Mouse (Mus musculus) neural tube, embryonic 11.5 days (tissue): ENCODE data around the gene Ep400. TPM values are rescaled to one million over a fixed set of nuclear protein-coding genes. Genes with fewer than 3 reads are reported as not detected.

Experiments used
- ATAC-seq: fragments of 200-750 bp; cut with Nextera tagmentation; 2 replicates; pipeline ENCODE4 v1.8.0; 2017; ENCODE audit warnings: moderate number of reproducible peaks, mild to moderate bottlenecking, moderate TSS enrichment, moderate library complexity; ENCODE audit not compliant: insufficient read depth, low FRiP score, low TSS enrichment
- DNase-seq: peaks from one replicate; pipeline ENCODE4 v3.0.0-alpha.2; 2015; ENCODE audit warnings: low spot score
- H3K27ac ChIP-seq: fragments of 300-500 bp; sonication (generic); 2 replicates; pipeline ENCODE4 v1.5.1; 2014; ENCODE audit warnings: low read depth, mild to moderate bottlenecking, low read length
- H3K27me3 ChIP-seq: fragments of 300-500 bp; sonication (generic); 2 replicates; pipeline ENCODE4 v1.6.1; 2014; ENCODE audit warnings: mild to moderate bottlenecking, low read length, mixed read lengths; ENCODE audit not compliant: control insufficient read depth, insufficient read depth
- H3K36me3 ChIP-seq: fragments of 300-500 bp; sonication (generic); 2 replicates; pipeline ENCODE4 v1.6.1; 2014; ENCODE audit warnings: mild to moderate bottlenecking, low read length, moderate library complexity, mixed read lengths; ENCODE audit not compliant: control insufficient read depth, insufficient read depth
- H3K4me1 ChIP-seq: fragments of 300-500 bp; sonication (generic); 2 replicates; pipeline ENCODE4 v1.6.1; 2014; ENCODE audit warnings: low read length, mixed read lengths; ENCODE audit not compliant: control insufficient read depth, insufficient read depth
- H3K4me2 ChIP-seq: fragments of 300-500 bp; sonication (generic); 2 replicates; pipeline ENCODE4 v1.6.1; 2014; ENCODE audit warnings: low read depth, mild to moderate bottlenecking, moderate library complexity
- H3K4me3 ChIP-seq: fragments of 300-500 bp; sonication (generic); 2 replicates; pipeline ENCODE4 v1.5.1; 2014; ENCODE audit warnings: low read depth, low read length
- H3K9ac ChIP-seq: fragments of 300-500 bp; sonication (generic); 2 replicates; pipeline ENCODE4 v1.6.1; 2014; ENCODE audit warnings: mild to moderate bottlenecking, low read length
- H3K9me3 ChIP-seq: fragments of 300-500 bp; sonication (generic); 2 replicates; pipeline ENCODE4 v1.6.1; 2016; ENCODE audit warnings: low read length; ENCODE audit not compliant: control insufficient read depth
- WGBS: fragments of 180-500 bp; shearing (Covaris S2); extraction: QIAGEN DNeasy Blood & Tissue Kit; methylation state at CpG from one replicate; pipeline ENCODE4 v1.1.7; 2014; 5-methylcytosine and 5-hydroxymethylcytosine counted together
- polyA plus RNA-seq: library from polyadenylated mRNA; unstranded; fragments of >200 nt; fragmentation: Nextera tagmentation; extraction: Ambion mirVana; gene quantifications from 2 replicates; pipeline ENCODE4 v1.2.1, GENCODE M21; 2014

The Ep400 gene
- polyA plus RNA-seq, 1 experiment from 2014 or later = 50.4 TPM

GRCm38 (mm10) chr5:110783150-110783549 is 12.6 kb upstream of the Ep400 start:
- peaks cover 16% of the 10 kb centered on the region for H3K36me3 ChIP-seq
- H3K4me2 ChIP-seq = no peak overlapping the region
- no peaks in the 10 kb centered on the region for H3K27me3 ChIP-seq
- DNase-seq = no peak
- no peak for ATAC-seq
- no peaks in the 10 kb centered on the region for H3K9me3 ChIP-seq
- H3K9ac ChIP-seq = no peak overlapping the region
- H3K4me3 ChIP-seq = no peak overlapping the region
- H3K4me1 ChIP-seq = peaks cover 5% of the 10 kb centered on the region; the same call in 1 of the 2 replicates
- no peak overlapping the region for H3K27ac ChIP-seq
- 78% methylated on average over 8 of the region's 8 CpGs for WGBS

GRCm38 (mm10) chr5:110781529-110782238 is 11.2 kb upstream of the Ep400 start:
- Histone ChIP-seq H3K4me1 (peaks cover 5% of the 10 kb centered on the region; the same call in 1 of the 2 replicates), H3K9ac (no peak overlapping the region), H3K4me2 (no peak overlapping the region), H3K27me3 (no peaks in the 10 kb centered on the region), H3K36me3 (peaks cover 7% of the 10 kb centered on the region), H3K9me3 (no peaks in the 10 kb centered on the region), H3K4me3 (no peak overlapping the region), H3K27ac (no peak overlapping the region)
- WGBS = 80% methylated on average over 7 of the region's 7 CpGs
- DNase-seq (no peak), ATAC-seq (no peak)

DNA sequence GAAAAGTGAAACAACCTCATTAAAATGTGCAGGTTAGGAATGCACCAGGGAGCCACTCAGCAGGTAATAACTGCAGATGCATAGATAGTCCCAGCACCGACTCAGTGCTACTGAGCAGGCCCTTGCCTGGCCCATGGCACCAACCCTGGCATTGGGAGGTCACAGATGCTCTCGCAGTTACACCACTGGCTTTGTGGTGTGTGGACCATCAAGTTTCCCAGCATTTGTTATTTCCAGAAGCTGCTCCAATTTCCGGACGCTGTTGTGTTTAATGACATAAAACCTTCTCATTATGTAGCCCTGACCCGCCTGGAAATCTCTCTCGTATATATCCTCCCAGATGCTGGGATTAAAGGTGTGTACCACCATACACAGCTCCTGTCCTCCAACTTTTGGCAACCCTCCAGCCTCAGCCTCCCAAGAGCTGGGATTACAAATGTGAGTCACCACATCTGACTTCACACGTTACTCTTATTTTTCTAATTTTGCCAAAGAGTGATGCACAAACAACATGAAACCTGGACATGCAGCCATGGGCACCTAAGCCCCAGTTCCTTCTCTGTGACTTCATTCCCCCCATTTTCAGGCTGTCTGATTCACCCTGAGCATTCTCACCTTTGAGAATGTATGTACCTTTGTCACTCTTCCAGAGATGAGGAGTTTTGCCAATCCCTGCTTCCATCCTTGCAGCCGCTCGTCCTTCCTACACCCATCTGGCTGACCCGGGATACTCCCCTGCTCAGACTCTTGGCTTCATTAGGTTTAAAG is 10.4 kb upstream of the Ep400 start:
- Histone ChIP-seq H3K27me3 (no peaks in the 10 kb centered on the region), H3K9me3 (no peaks in the 10 kb centered on the region), H3K36me3 (peaks cover 4% of the 10 kb centered on the region), H3K9ac (peak overlapping the region; percentile 81), H3K27ac (no peak overlapping the region), H3K4me2 (peak overlapping the region; percentile 95), H3K4me1 (peaks cover 5% of the 10 kb centered on the region; the same call in 1 of the 2 replicates), H3K4me3 (peak overlapping the region; percentile 87)
- ATAC-seq = no peak; the same call in 1 of the 2 replicates
- no peak for DNase-seq
- WGBS = 59% methylated on average over 10 of the region's 10 CpGs

GRCm38 (mm10) chr5:110779998-110780760 is 9.7 kb upstream of the Ep400 start, which contains the start of gene Pus1:
TSS of gene Pus1 (minus strand) at chr5:110780659.
- Histone ChIP-seq H3K27me3 (no peaks in the 10 kb centered on the region), H3K9ac (peak within 1 kb of the TSS; percentile 81), H3K36me3 (no peaks in the 10 kb centered on the region; the same call in 1 of the 2 replicates), H3K9me3 (no peaks in the 10 kb centered on the region), H3K4me3 (peak within 1 kb of the TSS; percentile 87), H3K4me2 (peak within 1 kb of the TSS; percentile 95), H3K4me1 (peaks cover 5% of the 10 kb centered on the region; the same call in 1 of the 2 replicates), H3K27ac (no peak within 1 kb of the TSS)
- peak; percentile 90 for DNase-seq
- WGBS = under 1% methylated on average over 57 of the region's 57 CpGs
- peak; percentile 83 for ATAC-seq

DNA sequence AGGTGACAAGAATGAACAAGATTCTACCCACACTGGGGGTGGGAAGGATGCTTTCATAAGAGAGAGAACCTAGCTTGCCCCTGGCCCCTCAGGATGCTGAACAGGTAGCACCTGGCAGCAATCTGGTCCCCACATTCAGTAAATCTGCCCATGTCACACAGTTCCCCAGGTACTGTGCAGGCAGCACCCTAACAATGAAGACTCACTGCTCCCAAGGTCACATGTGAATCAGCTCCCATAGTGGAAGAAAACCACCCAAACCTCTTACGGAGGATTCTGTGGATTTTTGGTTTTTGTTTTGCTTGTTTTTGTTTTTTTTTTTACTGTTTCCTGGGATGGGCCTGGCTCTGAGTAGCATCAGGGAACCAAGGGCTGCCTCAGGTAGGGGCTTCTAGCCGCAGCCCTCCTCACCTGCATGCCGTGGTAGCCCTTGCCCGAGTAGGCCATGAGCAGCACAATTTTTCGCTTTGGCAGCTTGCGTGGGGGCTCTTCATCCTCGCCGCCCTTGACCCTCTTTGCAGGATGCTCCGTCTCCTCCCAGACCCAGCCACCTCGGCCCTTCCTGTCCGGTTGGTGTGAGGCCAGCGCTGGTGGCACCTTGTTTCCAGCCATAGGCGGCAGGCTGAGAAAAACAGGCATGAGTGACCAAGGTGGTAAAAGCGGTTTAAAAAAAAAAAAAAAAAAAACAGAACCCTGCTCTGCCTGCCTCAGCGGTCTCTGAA is 8.9 kb upstream of the Ep400 start:
- peak overlapping the region; percentile 87 for H3K4me3 ChIP-seq
- DNase-seq (no peak), ATAC-seq (no peak)
- peak overlapping the region; percentile 81 for H3K9ac ChIP-seq
- peaks cover 6% of the 10 kb centered on the region for H3K36me3 ChIP-seq
- H3K27ac ChIP-seq = no peak overlapping the region
- H3K4me2 ChIP-seq = peak overlapping the region; percentile 95
- H3K4me1 ChIP-seq = peaks cover 5% of the 10 kb centered on the region; the same call in 1 of the 2 replicates
- H3K9me3 ChIP-seq = no peaks in the 10 kb centered on the region
- no peaks in the 10 kb centered on the region for H3K27me3 ChIP-seq
- WGBS = 22% methylated on average over 15 of the region's 15 CpGs

GRCm38 (mm10) chr5:110778263-110778662 is 7.7 kb upstream of the Ep400 start:
- no peaks in the 10 kb centered on the region for H3K9me3 ChIP-seq
- H3K36me3 ChIP-seq = peaks cover 9% of the 10 kb centered on the region
- 92% methylated on average over 12 of the region's 12 CpGs for WGBS
- DNase-seq = no peak
- no peak overlapping the region for H3K27ac ChIP-seq
- H3K9ac ChIP-seq = no peak overlapping the region
- H3K4me3 ChIP-seq = no peak overlapping the region
- ATAC-seq = no peak
- H3K27me3 ChIP-seq = no peaks in the 10 kb centered on the region
- no peak overlapping the region for H3K4me2 ChIP-seq
- H3K4me1 ChIP-seq = peaks cover 5% of the 10 kb centered on the region; the same call in 1 of the 2 replicates

- Histone ChIP-seq H3K27me3 (no peaks in the 10 kb centered on the region), H3K4me3 (no peak overlapping the region), H3K27ac (no peak overlapping the region), H3K9ac (no peak overlapping the region), H3K4me1 (peaks cover 5% of the 10 kb centered on the region; the same call in 1 of the 2 replicates), H3K4me2 (no peak overlapping the region), H3K9me3 (no peaks in the 10 kb centered on the region), H3K36me3 (peaks cover 9% of the 10 kb centered on the region)
- no peak for ATAC-seq
- 94% methylated on average over 2 of the region's 2 CpGs for WGBS
- DNase-seq = no peak
These were observed 5.6 kb upstream of the Ep400 start for GRCm38 (mm10) chr5:110776141-110776540.

DNA sequence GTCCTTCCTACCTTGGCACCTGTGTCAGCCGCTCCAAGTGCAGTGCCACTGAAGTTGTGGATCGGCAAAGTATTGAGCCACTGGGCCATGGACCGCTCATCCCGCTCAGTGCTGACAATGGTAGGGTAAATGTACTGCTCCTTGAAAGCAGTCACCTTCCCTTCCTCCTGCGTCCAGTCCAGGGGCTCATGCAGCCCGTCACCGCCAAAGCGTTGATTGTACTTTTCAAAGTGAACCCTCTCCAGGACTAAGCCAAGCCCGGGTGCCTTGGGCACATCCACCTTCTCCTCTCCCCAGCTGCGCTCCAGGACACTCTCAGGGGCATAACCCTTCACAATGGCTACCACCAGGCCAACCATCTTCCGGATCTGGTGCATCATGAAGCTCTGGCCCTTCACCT is 4.0 kb upstream of the Ep400 start:
- Histone ChIP-seq H3K4me2 (no peak overlapping the region), H3K4me1 (peaks cover 3% of the 10 kb centered on the region; the same call in 1 of the 2 replicates), H3K27me3 (no peaks in the 10 kb centered on the region), H3K9me3 (no peaks in the 10 kb centered on the region), H3K27ac (no peak overlapping the region), H3K9ac (no peak overlapping the region), H3K4me3 (no peak overlapping the region), H3K36me3 (peaks cover 9% of the 10 kb centered on the region)
- ATAC-seq (no peak), DNase-seq (no peak)
- WGBS = 94% methylated on average over 11 of the region's 11 CpGs
